Mouse (Mus musculus) kidney, postnatal 36 days (tissue): ENCODE measurements around the gene Ell3.
A peak's percentile ranks its signal among the peaks of the same experiment; 100 is the strongest.

Source experiments
- DNase-seq, 2 experiments: peaks; one replicate each; pipeline ENCODE4 v3.0.0; 2021 to 2022; ENCODE audit warnings: mixed read lengths in 2 of 2

Ell3 gene

GRCm38 (mm10) chr2:121446506-121446905 is 2.4 kb upstream of the Ell3 start:
- DNase-seq = no peak

- no peak for DNase-seq
Measured at GRCm38 (mm10) chr2:121445117-121445516, 1.0 kb upstream of the Ell3 start.

GRCm38 (mm10) chr2:121443068-121443349 is 1.1 kb downstream of the Ell3 start:
- no peak for DNase-seq

- peak; percentile 92 to 96 for DNase-seq
Measured at GRCm38 (mm10) chr2:121442259-121443067, 1.6 kb downstream of the Ell3 start.

GRCm38 (mm10) chr2:121441800-121442199 is 2.3 kb downstream of the Ell3 start:
- no peak for DNase-seq

GRCm38 (mm10) chr2:121440834-121441605 is 3.1 kb downstream of the Ell3 start:
- DNase-seq = no peak

GRCm38 (mm10) chr2:121439746-121440145 is 4.3 kb downstream of the Ell3 start:
- peak; percentile 79 to 82 for DNase-seq

GRCm38 (mm10) chr2:121434854-121435253 is 9.2 kb downstream of the Ell3 start:
- no peak for DNase-seq

- DNase-seq = no peak
Measured at GRCm38 (mm10) chr2:121425890-121426289, 18.2 kb downstream of the Ell3 start.

- DNase-seq = no peak
Measured at GRCm38 (mm10) chr2:121423166-121423565, 20.9 kb downstream of the Ell3 start.

GRCm38 (mm10) chr2:121418476-121418875 is 25.6 kb downstream of the Ell3 start:
- no peak for DNase-seq

GRCm38 (mm10) chr2:121416356-121416755 is 27.7 kb downstream of the Ell3 start:
- DNase-seq = peak in 1 of 2 experiments; percentile 9

GRCm38 (mm10) chr2:121415591-121415990 is 28.5 kb downstream of the Ell3 start:
- DNase-seq = no peak

GRCm38 (mm10) chr2:121415103-121415502 is 29.0 kb downstream of the Ell3 start:
- no peak for DNase-seq

GRCm38 (mm10) chr2:121414139-121414685 is 29.9 kb downstream of the Ell3 start:
- peak; percentile 52 to 59 for DNase-seq

- DNase-seq = peak; percentile 97 to 98
Measured at GRCm38 (mm10) chr2:121413387-121414042, 30.6 kb downstream of the Ell3 start, which contains the start of the genes Pdia3 and Catsper2. TSS of gene Pdia3 (plus strand) at chr2:121413775. TSS of gene Catsper2 (minus strand) at chr2:121413792.

- DNase-seq = peak in 1 of 2 experiments; percentile 31
Measured at GRCm38 (mm10) chr2:121412843-121413386, 31.2 kb downstream of the Ell3 start.

GRCm38 (mm10) chr2:121408160-121408559 is 35.9 kb downstream of the Ell3 start:
- peak; percentile 31 to 79 for DNase-seq

- DNase-seq = peak; percentile 27 to 41
Measured at GRCm38 (mm10) chr2:121403296-121403695, 40.8 kb downstream of the Ell3 start.

GRCm38 (mm10) chr2:121396624-121397023 is 47.5 kb downstream of the Ell3 start:
- peak; percentile 74 to 95 for DNase-seq
